Mouse (Mus musculus) adrenal gland, adult (tissue): ENCODE measurements at regions not wholly inside any gene's neighbourhood (a gene's known extent, or its start where the extent isn't known, plus 50 kb on each side); places are given as distances from the start of the nearest gene placed in this dataset.
A peak's percentile ranks its signal among the peaks of the same experiment; 100 is the strongest.
"Not testable (repeated sequence)": the region's sequence is repeated elsewhere in the genome, so short reads cannot be mapped to it uniquely, and the experiment has no call there.

Experiments
- DNase-seq, 2 experiments: peaks; one replicate each; pipeline ENCODE4 v3.0.0; 2022 to 2023; ENCODE audit warnings: low spot score in 1 of 2; ENCODE audit not compliant: inconsistent age in 2 of 2

- no peak for DNase-seq
These were observed 173.7 kb downstream of the Alg10b start for GRCm38 (mm10) chr15:90397691-90398377.

- DNase-seq: no peak
These were observed 176.5 kb downstream of the Alg10b start for GRCm38 (mm10) chr15:90400326-90401280.

GRCm38 (mm10) chr15:90420776-90421175 lies 196.7 kb downstream of the Alg10b start:
- peak in 1 of 2 experiments; percentile 19 for DNase-seq

- no peak for DNase-seq
These were observed 198.1 kb downstream of the Alg10b start for GRCm38 (mm10) chr15:90422122-90422614.

- DNase-seq: not testable (repeated sequence)
These were observed 206.9 kb downstream of the Alg10b start for GRCm38 (mm10) chr15:90431048-90431447.

GRCm38 (mm10) chr15:90432154-90432553 lies 208.0 kb downstream of the Alg10b start:
- DNase-seq: no peak

GRCm38 (mm10) chr15:90435286-90435685 lies 211.2 kb downstream of the Alg10b start:
- DNase-seq: no peak
